Mouse (Mus musculus): ENCODE measurements around the gene Il2rg.

- TF ChIP-seq GATA1 (IDR thresholded peaks at IDR 0.05; ENCODE audit: borderline replicate concordance, low read length) (no peak), FLI1 (IDR thresholded peaks at IDR 0.05; ENCODE audit: low read length) (no peak)
These were observed 13.9 kb downstream of the Il2rg start, which contains the start of gene Foxo4 for GRCm38 (mm10) chrX:101253952-101254729.

All from megakaryocyte, embryonic 14.5 days (primary cell).